Comparison of ENCODE assay signal across 9 mouse cellular contexts in genomic region chr3:137951819-137952218, GRCm38 (mm10). TPM values are rescaled to one million over a fixed set of nuclear protein-coding genes. Genes with fewer than 3 reads are reported as not detected.
DNase-seq lines count a peak whose midpoint lies in the region; ATAC-seq and TF ChIP-seq lines count a peak whose summit lies in the region.
"Had no signal": no experiment of that assay in that cellular context is flagged by ENCODE, and none has a peak within 500 bp of the region (broad histone marks: within the 10 kb centered on the region; RNA-seq: fewer than 3 reads in every experiment).

No protein-coding gene starts in this region.

- 16% methylated on average over 7 of the region's 7 CpGs for WGBS in heart, postnatal 0 days
- WGBS in embryonic facial prominence, embryonic 15.5 days = 47% methylated on average over 7 of the region's 7 CpGs
- 6% methylated on average over 7 of the region's 7 CpGs for WGBS in liver, embryonic 13.5 days (ENCODE audit: insufficient replicate concordance)

- peak overlapping the region; percentile 58; the same call in 1 of the 2 replicates for H3K27ac ChIP-seq in heart, postnatal 0 days (ENCODE audit: low read depth)
- peak overlapping the region; percentile 58; the same call in 1 of the 2 replicates for H3K27ac ChIP-seq in embryonic facial prominence, embryonic 15.5 days (replicated peaks)
- peak overlapping the region; percentile 89 for H3K27ac ChIP-seq in liver, embryonic 13.5 days
- H3K27ac ChIP-seq: forebrain, embryonic 13.5 days had no signal

- no peak for TF ChIP-seq CTCF in heart, postnatal 0 days (IDR thresholded peaks at IDR 0.05; ENCODE audit: low read depth)
- no peak for TF ChIP-seq CTCF in G1E (IDR thresholded peaks at IDR 0.05; ENCODE audit: low read depth, low read length)

- no peak overlapping the region for H3K4me2 ChIP-seq in heart, postnatal 0 days (ENCODE audit: low read depth, low read length)
- H3K4me2 ChIP-seq in embryonic facial prominence, embryonic 15.5 days (replicated peaks) = no peak overlapping the region
- H3K4me2 ChIP-seq in liver, embryonic 13.5 days = peak overlapping the region; percentile 44
- H3K4me2 ChIP-seq: forebrain, embryonic 13.5 days had no signal

- H3K4me3 ChIP-seq in heart, postnatal 0 days (ENCODE audit: low read depth, low read length) = no peak overlapping the region
- H3K4me3 ChIP-seq in G1E (ENCODE audit: low read depth, low read length) = peak overlapping the region; percentile 47; the same call in 1 of the 2 replicates
- no peak overlapping the region for H3K4me3 ChIP-seq in embryonic facial prominence, embryonic 15.5 days (replicated peaks)
- no peak overlapping the region for H3K4me3 ChIP-seq in liver, embryonic 13.5 days (replicated peaks)
- H3K4me3 ChIP-seq: forebrain, embryonic 13.5 days had no signal

- H3K27me3 ChIP-seq in heart, postnatal 0 days (ENCODE audit: control insufficient read depth, insufficient read depth, low read length) = no peaks in the 10 kb centered on the region
- H3K27me3 ChIP-seq in G1E (ENCODE audit: insufficient read depth, low read length) = no peaks in the 10 kb centered on the region
- no peaks in the 10 kb centered on the region for H3K27me3 ChIP-seq in embryonic facial prominence, embryonic 15.5 days
- no peaks in the 10 kb centered on the region for H3K27me3 ChIP-seq in liver, embryonic 13.5 days
- H3K27me3 ChIP-seq: forebrain, embryonic 13.5 days had no signal

- no peak; the same call in 1 of the 2 replicates for ATAC-seq in heart, postnatal 0 days (ENCODE audit: insufficient read depth, low read depth)
- no peak for ATAC-seq in G1E (ENCODE audit: extremely low read depth, insufficient number of reproducible peaks, low FRiP score, poor library complexity, severe bottlenecking)
- ATAC-seq in embryonic facial prominence, embryonic 15.5 days (ENCODE audit: insufficient number of reproducible peaks, low FRiP score, low TSS enrichment, low read depth) = no peak
- peak; percentile 77 for ATAC-seq in liver, embryonic 13.5 days (ENCODE audit: low read depth)
- ATAC-seq in cerebellum, adult (ENCODE audit: insufficient number of reproducible peaks, low FRiP score, low TSS enrichment) = no peak

- no peaks in the 10 kb centered on the region for H3K9me3 ChIP-seq in heart, postnatal 0 days (replicated peaks; ENCODE audit: control insufficient read depth, low read length)
- no peaks in the 10 kb centered on the region for H3K9me3 ChIP-seq in G1E (replicated peaks)
- H3K9me3 ChIP-seq in embryonic facial prominence, embryonic 15.5 days (replicated peaks) = no peaks in the 10 kb centered on the region
- H3K9me3 ChIP-seq in liver, embryonic 13.5 days (replicated peaks) = no peaks in the 10 kb centered on the region
- H3K9me3 ChIP-seq: forebrain, embryonic 13.5 days had no signal

- TF ChIP-seq EP300 in heart, postnatal 0 days (IDR thresholded peaks at IDR 0.05; ENCODE audit: low read depth) = no peak

- no peak for DNase-seq in heart, postnatal 0 days (ENCODE audit: low spot score)
- DNase-seq in heart, adult 8-10 months (ENCODE audit: low spot score) = no peak
- no peak for DNase-seq in G1E (ENCODE audit: low spot score)
- DNase-seq in liver, embryonic 13.5 days = peak; percentile 67
- no peak for DNase-seq in cerebellum, adult 9-10 months
- no peak for DNase-seq in frontal cortex, postnatal 25 days (ENCODE audit: low spot score in 2 of 2)

- no peak overlapping the region for H3K9ac ChIP-seq in heart, postnatal 0 days (replicated peaks; ENCODE audit: low read depth, low read length)
- H3K9ac ChIP-seq in embryonic facial prominence, embryonic 15.5 days = no peak overlapping the region
- peak overlapping the region; percentile 44 for H3K9ac ChIP-seq in liver, embryonic 13.5 days
- H3K9ac ChIP-seq: forebrain, embryonic 13.5 days had no signal

- no peaks in the 10 kb centered on the region for H3K36me3 ChIP-seq in heart, postnatal 0 days (replicated peaks; ENCODE audit: control insufficient read depth, insufficient read depth, low read length)
- peaks cover 86% of the 10 kb centered on the region for H3K36me3 ChIP-seq in G1E (replicated peaks)
- H3K36me3 ChIP-seq in embryonic facial prominence, embryonic 15.5 days = no peaks in the 10 kb centered on the region
- peaks cover 17% of the 10 kb centered on the region for H3K36me3 ChIP-seq in liver, embryonic 13.5 days

- H3K4me1 ChIP-seq in heart, postnatal 0 days (ENCODE audit: control insufficient read depth, insufficient read depth) = peaks cover 30% of the 10 kb centered on the region
- H3K4me1 ChIP-seq in G1E (ENCODE audit: insufficient read depth, low read depth, low read length) = peaks cover 95% of the 10 kb centered on the region
- peaks cover 25% of the 10 kb centered on the region for H3K4me1 ChIP-seq in embryonic facial prominence, embryonic 15.5 days
- peaks cover 97% of the 10 kb centered on the region for H3K4me1 ChIP-seq in liver, embryonic 13.5 days (replicated peaks)

RNA-seq across cellular contexts. Expression of gene Dapp1, which starts 29.5 kb away (rescaled TPM):
- 11.8 and 16.1 TPM in 2 replicates for total RNA-seq in heart, postnatal 0 days (2014; rRNA removed; ENCODE audit: low replicate concordance)
- polyA plus RNA-seq in heart, postnatal 0 days (2015; fragmentation: Nextera tagmentation; extraction: Ambion mirVana) = 11.1 and 11.8 TPM in 2 replicates
- total RNA-seq in heart, adult 8-10 months (2022) = 1 to 10 TPM; 5.5 to 9.2 (median 6.6) TPM
- total RNA-seq in G1E (2014; fragmentation: Nextera tagmentation) (288 and 301 TPM in 2 replicates), G1E (2017) (438 and 441 TPM in 2 replicates)
- 14.3 and 37.2 TPM in 2 replicates for polyA plus RNA-seq in G1E (2012)
- 11.5 and 15.9 TPM in 2 replicates for polyA plus RNA-seq in embryonic facial prominence, embryonic 15.5 days (2015; fragmentation: Nextera tagmentation; extraction: Ambion mirVana)
- 14.0 and 20.3 TPM in 2 replicates for polyA plus RNA-seq in liver, embryonic 13.5 days (2015; fragmentation: Nextera tagmentation; extraction: Ambion mirVana)

RNA-seq across cellular contexts. Expression of gene Lamtor3, which starts 33.5 kb away (rescaled TPM):
- 62.6 and 125 TPM in 2 replicates for total RNA-seq in heart, postnatal 0 days (2014; rRNA removed; ENCODE audit: low replicate concordance)
- 137 and 138 TPM in 2 replicates for polyA plus RNA-seq in heart, postnatal 0 days (2015; fragmentation: Nextera tagmentation; extraction: Ambion mirVana)
- total RNA-seq in heart, adult 8-10 months (2022) = 100 to 1,000 TPM in 1 of 4 experiments, 10 to 100 TPM in 3; 87.5 to 104 (median 90.4) TPM
- total RNA-seq in G1E (2014; fragmentation: Nextera tagmentation) (152 and 187 TPM in 2 replicates), G1E (2017) (233 and 234 TPM in 2 replicates)
- 27.0 and 38.4 TPM in 2 replicates for polyA plus RNA-seq in G1E (2012)
- 110 and 116 TPM in 2 replicates for polyA plus RNA-seq in embryonic facial prominence, embryonic 15.5 days (2015; fragmentation: Nextera tagmentation; extraction: Ambion mirVana)
- polyA plus RNA-seq in liver, embryonic 13.5 days (2015; fragmentation: Nextera tagmentation; extraction: Ambion mirVana) = 65.6 and 78.3 TPM in 2 replicates
